Mouse (Mus musculus): ENCODE measurements around the gene Taok3.

- TF ChIP-seq POLR2A (IDR thresholded peaks at IDR 0.05; ENCODE audit: insufficient read depth, low read depth, low read length) (no peak), CTCF (IDR thresholded peaks at IDR 0.05; ENCODE audit: insufficient read depth, low read depth, low read length) (no peak)
These were observed 29.4 kb downstream of the Taok3 start for GRCm38 (mm10) chr5:117149054-117149942.

Data from olfactory bulb, adult 2 months (tissue).